Mouse (Mus musculus) cerebral cortex, adult 2 months (tissue): ENCODE data around the gene Nt5c1a.

Experiments
- WGBS: fragments of 180-500 bp; shearing (Covaris S2); methylation state at CpG from one replicate; pipeline ENCODE4 v1.1.7; 2018; 5-methylcytosine and 5-hydroxymethylcytosine counted together

Gene Nt5c1a

GRCm38 (mm10) chr4:123248971-123249567, 47.8 kb downstream of the Nt5c1a start:
- 60% methylated on average over 7 of the region's 7 CpGs for WGBS

GRCm38 (mm10) chr4:123252214-123252613, 50.9 kb downstream of the Nt5c1a start:
- 59% methylated on average over 5 of the region's 5 CpGs for WGBS

- 11% methylated on average over 5 of the region's 5 CpGs for WGBS
Observed at GRCm38 (mm10) chr4:123254617-123255016, 53.3 kb downstream of the Nt5c1a start.

GRCm38 (mm10) chr4:123260071-123260746, 58.9 kb downstream of the Nt5c1a start:
- 58% methylated on average over 8 of the region's 8 CpGs for whole genome bisulfite sequencing

- 83% methylated on average over 5 of the region's 5 CpGs for WGBS
Observed at GRCm38 (mm10) chr4:123261721-123262401, 60.6 kb downstream of the Nt5c1a start, which contains the start of gene Pabpc4. Pabpc4 (plus strand) TSS chr4:123262351.
